Mouse (Mus musculus): Measurements from ENCODE around the gene Tmem238.

The Tmem238 gene

DNA sequence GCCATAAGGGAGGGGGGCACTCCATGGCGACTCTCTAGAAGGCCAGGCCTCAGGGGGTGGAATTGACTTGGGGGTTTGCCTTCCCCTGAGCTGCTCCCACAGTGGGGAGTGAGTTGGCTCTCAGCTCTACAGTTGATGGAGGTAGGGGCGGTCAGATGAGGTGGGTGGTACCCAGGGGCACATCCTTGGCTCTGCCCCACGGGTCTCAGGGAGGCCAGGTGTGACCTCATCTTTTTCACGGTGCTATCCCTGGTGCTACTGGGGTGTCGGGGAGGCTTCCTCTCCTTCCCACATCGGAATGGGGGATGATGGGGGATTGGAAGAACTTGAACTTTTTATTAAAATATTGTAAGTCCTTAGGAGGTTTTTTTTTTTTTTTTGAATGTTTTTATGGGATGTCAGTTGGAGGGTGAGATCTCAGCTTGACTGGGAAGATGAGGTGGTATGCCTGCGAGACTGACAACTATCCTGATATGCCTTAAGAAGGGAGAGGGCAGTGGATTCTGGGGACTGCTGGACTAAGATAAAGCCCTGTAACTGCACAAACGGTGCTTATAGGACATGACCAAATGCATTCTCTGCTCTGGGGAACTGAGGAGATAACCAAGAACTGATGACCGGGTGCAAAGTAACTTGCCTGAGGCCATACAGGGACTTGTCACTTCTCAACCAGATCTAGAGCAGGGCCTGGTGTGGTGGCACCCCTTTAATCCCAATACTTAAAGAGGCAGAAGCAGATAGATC lies 42.1 kb downstream of the Tmem238 start:
- in situ Hi-C loops (cut with MboI; ENCODE audit: low sequenced_read_pairs): no loop called here

DNA sequence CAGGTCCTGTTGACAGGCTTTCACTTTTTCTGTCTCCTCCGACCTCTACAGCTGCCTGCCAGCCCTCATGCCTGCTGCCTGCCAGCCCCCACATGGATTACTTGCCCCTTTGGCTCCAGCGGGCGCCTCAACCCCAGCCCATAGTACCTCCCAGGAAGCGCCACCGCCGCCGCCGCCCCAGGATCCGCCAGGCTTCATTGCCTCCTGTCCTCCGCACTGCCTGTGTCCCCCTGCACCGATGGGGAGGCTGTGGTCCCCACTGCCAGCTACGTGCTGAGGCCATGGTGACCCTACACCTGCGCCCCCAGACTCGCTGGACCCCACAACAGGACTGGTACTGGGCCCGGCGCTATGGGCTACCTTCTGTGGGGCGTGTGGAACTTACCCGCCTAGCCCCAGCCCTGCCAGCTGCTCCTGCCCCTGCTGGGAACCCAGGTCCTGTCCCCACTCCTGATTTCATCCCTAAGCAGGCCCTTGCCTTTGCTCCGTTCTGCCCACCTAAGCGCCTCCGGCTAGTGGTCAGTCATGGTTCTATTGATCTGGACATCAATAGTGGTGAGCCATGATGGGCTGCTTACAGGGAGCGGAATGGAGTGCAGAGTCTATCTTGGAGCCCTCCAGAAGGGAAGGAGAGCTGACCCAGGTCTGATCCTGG lies 43.0 kb downstream of the Tmem238 start:
- in situ Hi-C loops (cut with MboI; ENCODE audit: low sequenced_read_pairs): no loop called here

DNA sequence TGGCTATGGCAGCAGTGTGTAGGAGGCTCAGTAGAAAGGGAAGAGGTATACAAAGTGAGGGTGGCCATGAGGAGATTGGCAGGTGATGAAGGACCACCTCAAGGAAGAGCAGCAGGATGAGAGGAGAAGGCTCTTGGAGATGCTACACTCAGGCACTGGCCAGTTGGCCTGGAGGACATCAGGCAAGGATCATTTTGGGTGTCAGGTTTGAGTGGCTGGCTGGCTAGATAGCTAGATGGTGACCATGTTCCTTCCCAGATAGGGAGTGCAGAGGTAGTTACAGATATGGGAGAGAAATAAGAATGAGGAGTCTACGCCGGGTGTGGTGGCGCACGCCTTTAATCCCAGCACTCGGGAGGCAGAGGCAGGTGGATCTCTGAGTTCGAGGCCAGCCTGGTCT lies 44.6 kb downstream of the Tmem238 start:
- in situ Hi-C loops (cut with MboI; ENCODE audit: low sequenced_read_pairs): no loop called here

DNA sequence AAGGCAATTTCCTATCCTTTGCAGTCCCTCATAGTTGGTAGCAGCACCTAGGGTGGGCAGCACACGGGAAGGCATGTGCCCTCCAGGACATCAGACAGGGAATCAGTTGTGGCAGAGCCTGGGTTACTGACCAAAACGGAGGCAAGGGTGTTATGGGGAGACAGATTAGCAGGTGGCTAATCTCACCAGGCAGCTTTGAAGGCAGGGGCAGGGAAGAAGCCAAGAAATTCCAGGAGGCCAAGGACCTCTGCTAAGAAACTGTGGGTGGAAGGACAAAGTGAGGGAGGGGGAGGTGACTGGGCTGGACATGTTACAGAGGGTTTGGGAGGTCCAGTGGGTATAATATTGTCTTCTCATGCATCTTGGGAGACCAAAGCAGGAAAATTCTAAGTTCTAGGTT lies 46.1 kb downstream of the Tmem238 start:
- in situ Hi-C loops (cut with MboI; ENCODE audit: low sequenced_read_pairs): no loop called here

DNA sequence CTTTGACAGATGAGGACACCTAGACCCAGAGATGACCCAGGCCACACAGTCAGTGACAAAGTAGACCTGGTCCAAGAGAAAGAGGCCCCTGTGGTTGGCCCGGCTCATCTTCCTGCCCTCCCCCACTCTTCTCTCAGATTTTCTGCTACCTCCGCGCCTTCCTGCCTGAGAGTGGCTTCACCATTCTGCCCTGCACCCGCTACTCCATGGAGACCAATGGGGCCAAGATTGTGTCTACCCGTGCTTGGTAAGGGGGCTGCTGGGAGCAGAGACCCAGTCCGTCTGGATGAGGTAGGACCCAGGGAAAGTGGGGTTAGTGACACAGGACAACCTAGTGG lies 47.0 kb downstream of the Tmem238 start:
- in situ Hi-C loops (cut with MboI; ENCODE audit: low sequenced_read_pairs): no loop called here

DNA sequence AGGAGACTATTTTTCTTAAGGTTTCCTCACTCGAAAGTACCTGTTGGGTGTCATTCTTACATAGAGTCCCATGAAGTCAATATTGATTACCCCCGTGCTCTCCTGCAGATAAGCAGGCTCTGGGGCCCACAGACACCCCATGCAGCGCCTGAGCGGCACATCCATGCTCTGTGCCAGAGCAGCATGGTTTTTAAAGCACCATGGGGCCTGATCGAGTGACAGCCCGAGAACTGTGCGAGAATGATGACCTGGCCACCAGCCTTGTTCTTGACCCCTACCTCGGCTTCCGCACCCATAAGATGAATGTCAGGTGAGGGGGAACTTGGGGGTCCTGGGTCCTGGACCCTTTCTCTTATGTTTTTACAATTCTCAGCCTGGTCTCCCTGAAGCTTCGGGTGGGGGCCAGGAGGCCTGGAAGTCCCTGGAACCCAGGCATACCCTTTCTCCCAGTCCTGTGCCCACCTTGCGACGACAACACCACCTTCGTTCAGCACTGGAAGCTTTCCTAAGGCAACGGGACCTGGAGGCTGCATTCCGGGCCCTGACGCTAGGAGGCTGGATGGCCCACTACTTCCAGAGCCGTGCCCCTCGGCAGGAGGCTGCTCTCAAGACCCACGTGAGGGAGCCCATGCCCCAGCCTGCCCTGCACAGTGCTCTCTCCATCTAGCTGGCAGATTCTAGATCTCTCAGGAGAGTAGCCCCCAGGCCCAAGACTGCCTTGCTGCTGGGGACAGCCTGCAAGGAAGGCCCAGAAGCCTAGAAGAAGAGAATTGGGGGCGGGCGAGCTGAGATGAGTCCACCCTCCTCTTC lies 47.6 kb downstream of the Tmem238 start:
- in situ Hi-C loops (cut with MboI; ENCODE audit: low sequenced_read_pairs): no loop called here

DNA sequence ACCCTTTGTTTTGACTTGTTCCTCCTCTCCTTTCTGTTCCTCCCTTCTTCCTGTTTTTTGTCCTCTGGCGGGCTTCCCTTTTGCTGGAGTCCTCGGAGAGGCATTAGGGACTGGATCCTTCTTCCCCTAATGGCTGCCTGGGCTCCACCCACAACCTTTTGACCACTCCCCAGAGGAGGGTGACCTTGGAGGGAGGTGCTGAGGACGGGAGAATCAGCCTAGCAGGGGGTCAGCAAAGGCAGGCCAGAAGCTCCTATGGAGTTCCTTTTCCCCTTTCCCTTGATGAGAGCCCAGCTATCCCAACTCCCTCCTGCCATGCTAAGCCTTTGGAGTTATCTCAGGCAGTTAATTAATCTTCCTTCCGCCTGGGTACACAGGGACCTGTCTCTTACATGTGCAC lies 48.3 kb downstream of the Tmem238 start:
- in situ Hi-C loops (cut with MboI; ENCODE audit: low sequenced_read_pairs): no loop called here

DNA sequence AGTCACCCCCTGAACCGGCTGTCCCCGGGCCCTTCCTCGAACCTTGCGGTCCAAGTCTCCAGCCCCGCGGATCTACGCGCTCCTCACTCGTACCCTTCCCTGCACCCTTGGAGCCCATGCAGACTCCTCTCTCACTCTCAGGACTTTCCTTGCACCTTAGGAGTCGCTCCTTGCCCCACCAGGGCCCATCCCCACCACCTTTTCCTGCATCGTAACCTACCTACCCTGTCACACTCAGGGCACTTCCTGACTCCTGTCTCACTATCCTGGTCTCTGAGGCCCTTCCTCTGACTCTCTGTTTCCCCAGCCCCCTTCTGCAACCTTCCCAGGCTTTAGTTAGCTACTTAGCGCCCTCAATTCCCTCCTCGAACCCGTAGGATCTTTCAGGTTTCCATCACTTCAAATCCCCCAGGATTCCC lies 49.1 kb downstream of the Tmem238 start:
- in situ Hi-C loops (cut with MboI; ENCODE audit: low sequenced_read_pairs): no loop called here

DNA sequence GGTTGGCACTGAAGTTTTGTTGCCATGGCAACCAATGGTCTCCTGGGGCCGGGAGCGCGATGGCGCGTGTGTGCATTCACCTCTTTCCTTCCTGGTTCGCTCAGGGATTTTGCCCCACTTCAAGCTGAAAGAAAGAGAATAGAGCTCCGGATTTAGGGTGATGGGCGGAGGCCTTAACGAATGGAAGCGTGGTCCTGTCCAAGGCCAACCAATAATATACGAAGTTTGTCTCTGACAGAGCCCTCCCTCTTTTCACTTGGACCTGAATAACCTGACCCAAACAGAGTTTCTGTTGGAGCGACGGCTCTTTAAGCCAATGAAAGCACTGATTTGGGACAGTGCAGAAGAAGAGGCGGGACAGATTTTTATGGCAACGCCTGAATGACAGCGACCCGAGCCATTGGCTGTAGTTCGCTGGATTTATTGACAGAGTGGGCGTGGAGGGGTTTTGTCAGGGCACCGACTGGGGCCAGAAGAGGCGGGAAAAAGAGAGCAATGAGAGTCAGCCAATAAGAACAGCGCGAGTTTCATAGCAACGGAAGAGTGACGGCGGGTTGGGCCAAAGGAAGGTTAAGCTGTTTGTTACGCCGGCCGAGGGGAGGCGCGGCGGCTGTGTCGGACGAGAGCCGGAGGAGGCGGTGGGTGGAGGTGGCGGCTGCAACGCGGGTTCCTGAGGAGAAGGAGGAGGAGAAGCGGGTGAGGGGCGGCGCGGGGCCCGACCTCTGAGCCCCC lies 49.7 kb downstream of the Tmem238 start, which contains the start of gene Kmt5c:
Gene Kmt5c, plus strand, starts transcription at position 572 of the 732 bp plus-strand sequence.
- in situ Hi-C loops (cut with MboI; ENCODE audit: low sequenced_read_pairs): no loop called here

DNA sequence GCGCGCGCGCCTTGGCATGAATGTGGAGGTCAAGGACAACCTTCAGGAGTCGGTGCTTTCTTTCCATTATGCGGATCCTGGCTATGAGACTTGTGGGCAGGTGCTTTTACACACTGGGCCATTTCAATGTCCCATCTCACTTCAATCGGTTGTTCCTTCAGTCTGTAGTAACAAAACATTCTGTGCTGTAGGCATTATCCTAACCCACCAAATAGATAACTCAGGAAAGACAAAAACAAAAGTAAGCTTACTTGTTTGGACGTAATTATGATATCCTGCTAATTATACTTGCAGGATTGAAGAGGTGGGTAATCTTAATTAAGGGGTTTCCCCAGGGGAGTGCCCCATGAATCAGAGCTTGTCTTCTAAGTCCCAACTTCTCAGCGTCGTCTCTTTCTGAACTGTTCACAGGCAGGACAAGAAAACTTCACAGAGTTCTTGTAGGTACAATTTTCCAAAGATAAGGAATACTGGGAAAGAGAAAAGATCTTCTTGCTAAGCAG lies 50.4 kb downstream of the Tmem238 start:
- in situ Hi-C loops (cut with MboI; ENCODE audit: low sequenced_read_pairs): no loop called here
